Mouse (Mus musculus) kidney, postnatal 36 days (tissue): ENCODE data around the gene Slc6a18.
"Not testable (repeated sequence)": the region's sequence is repeated elsewhere in the genome, so short reads cannot be mapped to it uniquely, and the experiment has no call there.

ENCODE experiments used
- DNase-seq, 2 experiments: peaks; one replicate each; pipeline ENCODE4 v3.0.0; 2021 to 2022; ENCODE audit warnings: mixed read lengths in 2 of 2

Slc6a18 gene

DNA sequence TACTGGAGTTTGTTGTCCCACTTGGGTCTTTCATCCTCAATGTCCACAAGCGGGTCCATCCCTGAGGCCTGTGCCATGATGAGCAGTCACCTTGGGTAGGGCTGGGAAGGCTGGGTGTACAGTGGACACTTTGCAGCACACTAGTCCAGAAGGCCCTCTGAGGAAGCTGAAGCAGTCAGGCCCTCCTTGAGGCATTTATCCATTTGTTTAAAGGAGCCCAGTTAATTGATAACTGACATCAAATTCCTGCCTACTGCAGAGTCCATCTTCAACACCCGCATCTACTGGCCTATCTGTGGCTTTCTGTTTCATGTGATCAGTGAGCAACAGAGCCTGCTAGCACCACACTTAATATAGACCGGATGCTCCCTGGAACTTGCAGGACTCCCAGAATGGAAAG, at the start of gene Slc6a18:
TSS of gene Slc6a18 (minus strand) at position 171 of the 400 bp plus-strand sequence.
- peak; percentile 64 to 75 for DNase-seq

- no peak for DNase-seq
Measured at GRCm38 (mm10) chr13:73725315-73725714, 47.5 kb upstream of the Slc6a18 start.

DNA sequence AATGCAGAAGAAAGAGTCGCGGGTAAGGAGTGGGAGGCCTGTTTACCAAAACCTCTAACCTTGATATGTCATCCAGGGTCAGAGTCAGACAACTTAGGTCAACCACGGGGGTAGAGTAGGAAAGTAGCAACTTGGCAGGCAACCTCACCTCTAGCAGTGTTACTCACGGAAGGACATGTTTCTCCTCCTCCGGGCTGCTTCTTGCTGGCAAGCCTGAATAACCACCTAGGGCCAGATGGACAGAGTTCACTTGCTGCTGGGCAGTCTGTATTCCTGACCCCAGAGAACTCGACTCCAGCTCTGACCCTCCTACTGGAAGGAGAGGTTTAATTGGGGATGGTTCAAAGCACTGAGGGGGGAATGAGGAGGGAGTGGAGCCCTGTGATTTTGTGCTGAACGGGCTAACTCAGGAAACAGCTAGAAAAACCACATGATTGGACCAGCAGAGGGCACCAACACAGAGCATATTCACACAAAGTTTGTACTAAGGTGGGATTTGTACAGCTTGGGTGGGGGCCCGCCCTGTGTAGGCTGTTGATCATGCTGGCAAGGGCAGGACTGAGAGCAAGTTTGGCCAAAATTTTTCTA, 45.4 kb upstream of the Slc6a18 start:
- DNase-seq: peak; percentile 82 to 89

DNA sequence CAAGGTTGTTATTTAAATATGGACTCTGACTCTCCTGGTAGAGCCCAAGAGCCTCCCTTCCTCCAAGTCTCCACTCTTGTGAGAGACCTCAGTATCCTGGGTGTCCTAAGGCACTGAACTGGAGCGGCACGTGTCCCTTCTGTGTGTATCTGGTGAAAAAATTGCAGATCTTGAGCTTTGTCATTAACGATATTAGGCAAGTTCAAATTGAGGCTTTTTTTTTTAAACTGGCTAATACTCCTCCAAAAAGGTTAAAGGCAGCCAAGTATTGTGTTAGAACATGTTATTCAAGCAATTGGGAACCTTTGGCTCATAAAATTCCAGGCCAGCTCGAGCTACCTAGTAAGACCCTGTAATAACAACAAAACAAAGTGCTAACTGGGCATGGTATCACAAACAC, 42.4 kb upstream of the Slc6a18 start:
- peak; percentile 53 to 77 for DNase-seq

- DNase-seq: peak; percentile 85 to 93
Measured at GRCm38 (mm10) chr13:73718225-73718624, 40.4 kb upstream of the Slc6a18 start.

DNA sequence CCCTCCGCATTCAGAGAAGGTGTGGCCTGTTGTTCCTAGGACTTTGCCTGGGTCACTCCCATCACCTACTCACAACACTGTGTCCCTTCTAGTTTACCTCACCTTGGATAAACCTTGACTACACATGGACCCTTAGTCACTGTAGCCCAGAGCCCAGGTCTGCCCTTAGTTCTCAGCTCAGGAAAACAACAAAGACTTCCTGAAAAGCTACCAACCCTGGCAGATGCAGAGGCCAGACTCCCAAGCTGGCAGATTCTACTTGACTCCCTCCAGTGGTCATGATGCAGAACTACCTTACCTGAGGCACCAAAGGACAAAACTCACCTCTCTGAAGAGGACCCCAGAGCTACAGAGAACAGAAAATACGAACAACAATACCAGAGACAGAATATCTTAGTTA, 36.2 kb upstream of the Slc6a18 start:
- DNase-seq: peak; percentile 44 to 54

DNA sequence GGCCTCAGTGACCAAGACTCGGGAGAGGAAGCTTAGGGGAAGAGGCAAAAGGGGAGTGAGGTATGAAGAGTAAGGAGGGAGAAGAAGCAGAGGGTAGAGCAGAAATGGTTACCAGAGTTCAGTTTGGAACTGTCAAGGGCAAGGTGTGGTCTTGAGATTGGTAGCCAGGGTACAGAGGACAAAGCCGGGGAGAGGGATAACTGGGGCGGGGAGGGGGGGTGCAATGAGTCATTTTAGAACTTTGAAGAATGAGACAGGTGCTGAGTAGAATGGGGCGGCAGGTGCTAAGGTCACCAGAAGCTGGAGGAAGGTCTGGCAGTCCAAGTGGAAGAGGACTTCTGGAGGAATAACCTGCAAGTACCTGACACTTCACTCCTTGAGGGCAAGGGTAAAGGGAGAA, 35.4 kb upstream of the Slc6a18 start:
- no peak for DNase-seq

DNA sequence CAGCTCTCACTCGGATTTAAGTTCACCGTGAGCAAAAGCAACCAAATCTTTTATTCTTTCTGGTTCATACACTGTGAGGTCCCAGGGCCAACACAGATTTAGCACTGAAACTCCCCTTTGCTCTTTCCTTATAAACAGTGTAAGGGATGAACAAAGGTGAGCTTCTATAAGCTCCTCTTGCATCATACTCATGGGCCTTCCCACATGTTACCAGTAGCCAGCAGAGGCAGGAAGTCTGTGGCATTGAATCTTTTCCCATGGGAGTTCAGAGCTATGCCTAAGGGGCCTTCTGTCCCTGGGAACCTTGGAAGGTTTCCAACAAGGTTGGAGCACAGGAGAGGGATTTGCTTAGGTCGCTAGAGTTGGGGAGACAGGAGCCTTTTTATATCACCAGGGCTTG, 34.4 kb upstream of the Slc6a18 start:
- DNase-seq: no peak

GRCm38 (mm10) chr13:73711803-73712202, 34.0 kb upstream of the Slc6a18 start:
- DNase-seq: no peak

DNA sequence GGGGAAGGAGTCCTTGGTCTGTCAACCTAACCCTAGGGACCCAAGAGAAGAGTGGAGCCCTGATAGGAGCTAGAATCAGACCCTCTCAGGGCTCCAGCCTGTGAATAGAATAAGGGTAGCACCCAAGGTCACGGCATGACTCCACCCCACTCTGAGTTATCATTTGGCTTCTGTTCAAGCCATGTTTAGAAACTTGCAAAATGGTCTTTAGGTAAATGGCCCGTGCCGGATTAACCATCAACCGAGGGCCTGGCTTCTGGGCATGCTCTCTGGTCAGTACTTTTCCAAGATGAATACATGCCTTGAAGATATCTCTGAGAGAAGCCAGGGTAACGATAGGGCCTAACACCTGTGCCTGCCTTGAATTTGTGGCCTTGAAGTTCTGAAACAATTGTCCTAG, 33.4 kb upstream of the Slc6a18 start:
- DNase-seq: peak; percentile 72 to 78

DNA sequence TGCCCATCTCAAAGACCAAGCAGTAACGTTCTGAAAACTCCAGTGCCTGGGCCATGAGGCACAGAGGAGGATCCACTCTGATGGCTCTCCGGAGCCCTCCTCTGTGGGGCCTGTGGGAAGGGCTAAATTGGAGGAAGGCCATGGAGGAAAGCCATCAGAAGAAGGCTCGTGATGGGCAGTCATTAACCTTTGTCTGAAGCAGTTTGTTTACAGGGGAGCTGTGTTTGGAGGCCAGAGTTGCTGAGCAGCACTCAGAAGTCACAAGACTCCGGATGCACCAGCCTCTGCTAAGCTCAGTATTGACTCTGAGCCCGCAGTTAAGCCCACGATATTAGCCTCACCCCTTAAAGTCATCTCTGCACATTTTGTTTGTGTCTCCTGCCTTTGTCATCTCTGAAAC, 31.7 kb upstream of the Slc6a18 start:
- peak; percentile 66 to 86 for DNase-seq

GRCm38 (mm10) chr13:73704694-73705325, 27.0 kb upstream of the Slc6a18 start, which contains the start of gene Slc6a19:
TSS of gene Slc6a19 (minus strand) at chr13:73704865.
- DNase-seq: no peak

- not testable (repeated sequence) for DNase-seq
Measured at GRCm38 (mm10) chr13:73703486-73703885, 25.7 kb upstream of the Slc6a18 start.

DNA sequence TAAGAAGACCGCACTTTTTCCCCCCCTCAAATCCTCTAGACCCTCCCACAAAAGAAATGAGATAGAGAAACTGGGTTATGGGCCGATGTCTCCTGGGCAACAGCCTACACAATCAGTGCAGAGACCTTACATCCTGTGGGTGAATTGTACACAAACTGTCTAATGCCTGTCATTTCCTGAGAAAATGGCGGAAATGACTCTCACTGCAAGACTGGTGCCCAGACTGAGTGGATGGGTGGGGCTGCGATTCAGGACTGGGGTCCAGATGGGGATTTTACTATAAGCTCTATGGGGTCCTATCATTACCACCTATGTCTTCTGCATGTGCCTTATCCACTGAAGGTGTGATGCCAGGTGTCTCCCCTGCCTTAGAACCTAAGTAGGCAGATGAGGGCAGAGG, 25.0 kb upstream of the Slc6a18 start:
- DNase-seq: no peak

DNA sequence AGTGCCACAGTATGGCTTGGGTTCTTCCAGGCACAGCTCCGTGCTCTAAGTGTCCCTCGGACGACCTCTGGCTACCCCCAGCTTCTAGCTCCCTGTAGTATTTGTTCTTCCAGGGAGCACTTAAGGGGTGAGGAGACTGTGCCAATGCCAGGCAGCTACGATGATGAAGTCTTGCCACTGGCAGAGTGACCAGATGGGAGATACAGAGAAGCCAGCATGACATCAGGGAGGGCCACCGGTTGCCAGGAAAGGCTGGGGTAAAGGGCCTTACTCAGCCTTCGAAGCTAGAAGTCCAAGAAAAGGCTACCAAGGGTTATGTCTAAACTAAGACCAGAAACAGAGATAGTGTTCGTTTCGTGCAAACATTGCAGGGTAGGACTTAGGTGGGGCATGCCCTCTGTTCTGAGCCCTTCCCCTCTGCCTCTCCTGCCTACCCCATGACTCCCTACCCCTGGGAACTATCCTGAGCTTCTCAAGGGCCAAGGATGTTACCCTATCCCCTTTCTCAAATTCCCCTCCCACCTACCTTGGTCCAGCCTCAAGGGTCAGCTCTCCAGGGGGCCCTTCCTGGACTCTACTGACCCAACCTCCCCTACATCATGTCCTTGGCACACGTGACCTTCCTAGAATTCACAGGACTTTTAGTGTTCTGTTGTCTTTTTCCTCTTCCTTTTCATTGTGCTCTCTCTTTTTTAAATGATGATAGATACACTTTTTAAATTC, 23.5 kb upstream of the Slc6a18 start:
- DNase-seq: peak in 1 of 2 experiments; percentile 61

DNA sequence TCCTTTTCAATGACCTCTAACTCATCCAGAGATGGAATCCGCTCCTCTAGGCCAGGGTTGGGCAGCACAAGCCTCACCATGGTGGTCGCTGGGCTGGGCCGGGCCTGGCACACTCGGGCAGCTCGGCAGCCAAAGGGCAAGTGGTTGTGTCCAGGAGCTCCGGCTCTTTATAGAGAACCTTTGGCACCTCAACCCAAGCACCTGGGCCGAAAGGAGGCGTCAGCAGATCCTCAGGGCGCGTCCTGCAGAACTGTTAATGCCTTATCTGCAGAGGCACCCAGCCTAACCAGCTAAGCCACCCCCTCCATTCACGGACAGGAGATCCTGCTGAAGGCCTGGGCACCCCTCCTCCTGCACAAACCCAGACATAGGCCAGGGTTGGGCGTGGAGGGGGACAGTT, 22.7 kb upstream of the Slc6a18 start:
- DNase-seq: peak; percentile 77 to 86

DNA sequence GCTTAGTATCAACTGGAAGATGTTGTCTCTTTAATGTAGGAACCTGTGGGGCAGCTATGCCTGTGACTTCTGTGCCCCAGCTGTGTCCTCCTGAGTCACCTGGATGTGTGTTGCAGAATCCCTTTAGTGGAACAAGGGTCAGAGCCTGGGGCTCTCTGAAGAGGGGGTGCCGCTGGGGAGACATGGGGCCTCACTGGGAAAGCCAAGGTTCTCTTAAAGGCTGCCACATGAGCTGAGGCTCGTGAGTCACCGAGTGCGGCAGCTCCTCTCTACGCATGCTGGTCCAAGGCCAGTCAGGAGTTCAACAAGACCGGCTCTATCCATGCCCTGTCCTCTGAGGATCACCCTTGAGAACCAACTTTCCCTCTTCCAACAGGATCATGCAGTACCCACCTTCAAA, 21.9 kb upstream of the Slc6a18 start:
- DNase-seq: no peak

- DNase-seq: no peak
Measured at GRCm38 (mm10) chr13:73696529-73696928, 18.7 kb upstream of the Slc6a18 start.

DNA sequence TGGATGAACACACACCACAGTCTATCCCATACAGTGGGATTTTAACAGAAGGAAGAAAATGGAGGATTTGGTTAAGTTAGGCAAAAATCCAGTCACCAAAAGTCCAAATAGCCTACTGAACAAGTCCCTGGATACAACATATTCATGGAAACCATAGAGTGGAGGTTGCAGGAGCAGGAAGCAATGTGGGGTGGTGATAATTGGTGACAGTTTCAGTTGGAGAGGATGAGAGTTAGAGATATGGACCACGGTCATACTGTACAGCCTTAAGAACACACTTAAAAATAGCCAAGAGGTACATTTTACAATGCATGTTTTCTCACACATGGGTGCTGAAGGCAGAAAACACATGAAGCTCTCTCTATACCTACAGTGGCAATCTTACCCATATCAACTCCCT, 17.1 kb upstream of the Slc6a18 start:
- DNase-seq: no peak

DNA sequence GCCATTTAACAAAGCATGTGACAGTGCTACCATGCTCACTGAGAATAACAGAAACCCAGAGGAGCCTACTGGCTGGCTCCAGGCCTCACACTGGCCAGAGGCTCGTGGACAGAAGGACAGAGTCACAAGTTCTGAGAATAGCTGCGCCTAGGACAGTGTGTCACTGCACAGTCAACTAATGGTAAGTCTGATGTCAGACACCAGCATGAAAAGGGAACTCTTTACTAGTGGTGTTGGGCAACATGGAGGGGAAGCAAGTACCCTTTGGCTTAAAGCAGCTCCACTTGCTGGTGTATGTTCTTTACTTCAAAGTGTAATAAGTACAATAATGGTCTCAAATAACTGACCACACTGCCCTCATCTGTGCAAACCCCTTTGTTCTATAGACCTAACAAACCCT, 15.5 kb upstream of the Slc6a18 start:
- no peak for DNase-seq

- DNase-seq: peak; percentile 93 to 98
Measured at GRCm38 (mm10) chr13:73692249-73692868, 14.5 kb upstream of the Slc6a18 start.

DNA sequence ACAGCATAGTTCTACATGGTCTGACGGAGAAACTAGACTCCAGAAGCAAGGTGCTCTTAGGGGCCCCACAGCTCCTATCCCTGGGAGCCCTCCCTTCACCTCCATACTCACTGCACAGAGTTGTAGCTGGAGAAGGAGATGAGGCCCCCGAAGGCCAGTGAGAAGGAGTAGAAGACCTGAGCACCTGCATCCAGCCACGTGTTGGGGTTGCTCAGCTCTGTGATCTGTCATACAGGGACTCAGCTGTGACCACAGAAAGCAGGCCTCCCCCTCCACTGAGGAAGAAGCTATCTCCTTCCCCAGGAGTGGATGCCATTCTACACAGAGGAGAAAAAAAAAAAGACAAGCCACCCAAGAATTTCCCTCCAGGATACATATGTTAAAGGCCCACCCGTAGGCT, 11.1 kb upstream of the Slc6a18 start:
- peak in 1 of 2 experiments; percentile 3 for DNase-seq

- DNase-seq: peak in 1 of 2 experiments; percentile 64
Measured at GRCm38 (mm10) chr13:73687601-73688000, 9.8 kb upstream of the Slc6a18 start.

- no peak for DNase-seq
Measured at GRCm38 (mm10) chr13:73685502-73685901, 7.7 kb upstream of the Slc6a18 start.
